ENCODE assay signal across 8 mouse cellular contexts in genomic region chr2:172728240-172728821, GRCm38 (mm10).
DNase-seq lines count a peak whose midpoint lies in the region; ATAC-seq and TF ChIP-seq lines count a peak whose summit lies in the region.

No protein-coding gene starts in this region.

- peak overlapping the region; percentile 59 for H3K4me3 ChIP-seq in gastrocnemius, adult 2 months
- peak overlapping the region; percentile 43 for H3K4me3 ChIP-seq in embryonic facial prominence, embryonic 14.5 days (ENCODE audit: low read depth, low read length)
- H3K4me3 ChIP-seq in hindbrain, embryonic 10.5 days = peak overlapping the region; percentile 46
- H3K4me3 ChIP-seq in liver, embryonic 12.5 days = peak overlapping the region; percentile 33
- H3K4me3 ChIP-seq in neural tube, embryonic 11.5 days (ENCODE audit: low read depth, low read length) = peak overlapping the region; percentile 14

- peak; percentile 90; the same call in 1 of the 2 replicates for ATAC-seq in embryonic facial prominence, embryonic 14.5 days (ENCODE audit: low read depth)
- ATAC-seq in liver, embryonic 12.5 days = no peak
- ATAC-seq in neural tube, embryonic 11.5 days (ENCODE audit: insufficient read depth, low FRiP score, low TSS enrichment) = peak; percentile 93

- peaks cover 18% of the 10 kb centered on the region for H3K4me1 ChIP-seq in embryonic facial prominence, embryonic 14.5 days (ENCODE audit: control insufficient read depth, insufficient read depth, low read length)
- peaks cover 61% of the 10 kb centered on the region for H3K4me1 ChIP-seq in hindbrain, embryonic 10.5 days (replicated peaks)
- H3K4me1 ChIP-seq in liver, embryonic 12.5 days = 0 out of 2 replicates have a peak, but pooled peaks cover 5% of the 10 kb centered on the region
- peaks cover 11% of the 10 kb centered on the region for H3K4me1 ChIP-seq in neural tube, embryonic 11.5 days (ENCODE audit: control insufficient read depth, insufficient read depth, low read length)

- WGBS in embryonic facial prominence, embryonic 14.5 days = 0% methylated on average over 34 of the region's 53 CpGs
- WGBS in hindbrain, embryonic 10.5 days = under 1% methylated on average over 53 of the region's 53 CpGs
- under 1% methylated on average over 53 of the region's 53 CpGs for WGBS in liver, embryonic 12.5 days (ENCODE audit: insufficient replicate concordance)
- WGBS in neural tube, embryonic 11.5 days = under 1% methylated on average over 51 of the region's 53 CpGs

- peak overlapping the region; percentile 47 for H3K9ac ChIP-seq in embryonic facial prominence, embryonic 14.5 days (ENCODE audit: low read depth, low read length)
- H3K9ac ChIP-seq in liver, embryonic 12.5 days = no peak overlapping the region
- H3K9ac ChIP-seq in neural tube, embryonic 11.5 days (ENCODE audit: low read length) = no peak overlapping the region

- H3K36me3 ChIP-seq in embryonic facial prominence, embryonic 14.5 days (ENCODE audit: control insufficient read depth, insufficient read depth, low read length) = no peaks in the 10 kb centered on the region
- no peaks in the 10 kb centered on the region for H3K36me3 ChIP-seq in hindbrain, embryonic 10.5 days
- no peaks in the 10 kb centered on the region for H3K36me3 ChIP-seq in liver, embryonic 12.5 days
- H3K36me3 ChIP-seq in neural tube, embryonic 11.5 days (ENCODE audit: control insufficient read depth, insufficient read depth, low read length) = no peaks in the 10 kb centered on the region

- peak; percentile 31 for DNase-seq in gastrocnemius, adult 2 months
- DNase-seq in gastrocnemius, adult 8-10 months (ENCODE audit: low spot score in 2 of 2) = no peak
- DNase-seq in Muller cell, postnatal 12 days (ENCODE audit: inconsistent ontology term) = peak; percentile 83
- peak; percentile 85 for DNase-seq in embryonic facial prominence, embryonic 14.5 days (ENCODE audit: low spot score)
- peak; percentile 95 for DNase-seq in hindbrain, embryonic 10.5 days (ENCODE audit: low spot score)
- peak; percentile 90 for DNase-seq in neural tube, embryonic 11.5 days (ENCODE audit: low spot score)
- DNase-seq in urinary bladder, postnatal 10 days (ENCODE audit: low spot score) = no peak

- intact Hi-C loops in gastrocnemius, adult 2 months (cut with DNase I) = no loop called here

- TF ChIP-seq CTCF in gastrocnemius, adult 2 months (IDR thresholded peaks at IDR 0.05) = no peak

- peaks cover 56% of the 10 kb centered on the region for H3K27me3 ChIP-seq in embryonic facial prominence, embryonic 14.5 days (replicated peaks; ENCODE audit: control insufficient read depth, insufficient read depth, low read length)
- H3K27me3 ChIP-seq in hindbrain, embryonic 10.5 days (ENCODE audit: insufficient read depth, poor library complexity, severe bottlenecking) = peaks cover 97% of the 10 kb centered on the region
- H3K27me3 ChIP-seq in liver, embryonic 12.5 days (replicated peaks) = peaks cover 94% of the 10 kb centered on the region
- H3K27me3 ChIP-seq in neural tube, embryonic 11.5 days (ENCODE audit: control insufficient read depth, insufficient read depth, low read length) = peaks cover 79% of the 10 kb centered on the region

- no peak overlapping the region for H3K27ac ChIP-seq in gastrocnemius, adult 2 months
- H3K27ac ChIP-seq in embryonic facial prominence, embryonic 14.5 days (replicated peaks; ENCODE audit: low read depth, low read length) = no peak overlapping the region
- H3K27ac ChIP-seq in hindbrain, embryonic 10.5 days = peak overlapping the region; percentile 71
- no peak overlapping the region for H3K27ac ChIP-seq in liver, embryonic 12.5 days
- H3K27ac ChIP-seq in neural tube, embryonic 11.5 days (ENCODE audit: low read depth, low read length) = no peak overlapping the region

- H3K9me3 ChIP-seq in embryonic facial prominence, embryonic 14.5 days (ENCODE audit: control insufficient read depth, low read length) = no peaks in the 10 kb centered on the region
- no peaks in the 10 kb centered on the region for H3K9me3 ChIP-seq in hindbrain, embryonic 10.5 days
- no peaks in the 10 kb centered on the region for H3K9me3 ChIP-seq in liver, embryonic 12.5 days (replicated peaks)
- H3K9me3 ChIP-seq in neural tube, embryonic 11.5 days (ENCODE audit: control insufficient read depth, low read length) = no peaks in the 10 kb centered on the region

- peak overlapping the region; percentile 84 for H3K4me2 ChIP-seq in embryonic facial prominence, embryonic 14.5 days (ENCODE audit: low read depth, low read length)
- peak overlapping the region; percentile 65 for H3K4me2 ChIP-seq in liver, embryonic 12.5 days
- H3K4me2 ChIP-seq in neural tube, embryonic 11.5 days (ENCODE audit: low read depth) = peak overlapping the region; percentile 47

Comparison
In these comparisons a context has a peak if more than half of its experiments do, and no peak if none do; other contexts are left out.
1. DNase-seq: peak in gastrocnemius, adult 2 months (single experiment), Muller cell, postnatal 12 days (single experiment), embryonic facial prominence, embryonic 14.5 days (single experiment), hindbrain, embryonic 10.5 days (single experiment) and neural tube, embryonic 11.5 days (single experiment); none in gastrocnemius, adult 8-10 months (0 of 2) and urinary bladder, postnatal 10 days (single experiment).
2. Peak in every context shown above with its lines, with median percentiles within 50 percentile points of each other: H3K4me3 ChIP-seq and H3K4me2 ChIP-seq.